Comparison of ENCODE assay signal across 8 mouse cellular contexts in the genomic region with DNA sequence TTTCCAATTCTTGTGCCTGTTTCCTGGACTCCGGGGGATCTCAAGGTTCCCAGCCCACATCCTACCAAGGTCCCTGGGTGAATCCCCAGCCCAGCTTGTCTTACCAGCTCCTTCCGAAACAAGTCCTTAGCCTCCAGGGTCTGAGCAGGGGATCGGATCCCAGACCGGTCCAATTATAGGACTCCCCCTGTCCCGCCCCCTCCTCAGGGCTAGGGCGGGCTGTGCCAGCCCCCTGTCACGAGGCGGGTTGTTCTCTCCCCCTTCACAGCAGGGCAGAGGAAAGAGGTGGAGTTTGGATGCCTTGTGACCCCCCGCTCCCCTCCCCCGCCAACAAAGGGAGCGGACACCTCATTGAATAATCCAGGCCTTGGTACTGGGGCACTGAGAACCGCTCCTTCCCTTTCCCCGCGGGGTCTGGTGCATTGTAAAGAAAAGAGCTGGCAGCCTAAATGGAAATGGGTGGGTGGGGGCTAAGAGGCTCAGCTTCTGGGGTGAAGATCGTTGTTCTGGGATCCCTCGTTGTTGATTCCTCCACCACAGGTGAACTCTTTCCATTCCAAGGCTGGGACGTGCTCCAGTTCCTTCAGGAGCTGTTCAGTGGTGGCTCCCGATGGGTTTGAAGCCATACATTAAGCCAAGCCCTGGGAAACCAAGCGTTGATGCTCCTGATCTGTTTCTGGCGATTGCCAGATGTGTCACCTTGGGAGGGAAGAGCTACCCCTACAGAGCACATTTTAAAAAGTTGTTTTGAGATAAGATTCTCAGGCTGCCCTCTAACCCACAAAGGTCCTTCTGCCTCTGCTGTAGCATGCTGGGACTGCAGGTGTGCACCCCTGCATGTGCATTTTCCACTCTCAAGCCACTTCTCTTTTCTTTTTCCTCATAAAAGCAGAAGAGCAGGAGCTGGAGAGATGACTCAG. TPM values are rescaled to one million over a fixed set of nuclear protein-coding genes. Genes with fewer than 3 reads are reported as not detected.
DNase-seq lines count a peak whose midpoint lies in the region; ATAC-seq and TF ChIP-seq lines count a peak whose summit lies in the region.

A gene (minus strand): TSS at position 282 of the 920 bp plus-strand sequence.

- H3K27me3 ChIP-seq in ES-Bruce4 (ENCODE audit: control insufficient read depth, insufficient read depth, low read length, poor library complexity, severe bottlenecking), result no peaks in the 10 kb centered on the region
- H3K27me3 ChIP-seq in neural tube, embryonic 14.5 days (ENCODE audit: control insufficient read depth, insufficient read depth, low read length), result no peaks in the 10 kb centered on the region

- H3K36me3 ChIP-seq in ES-Bruce4 (ENCODE audit: control insufficient read depth, insufficient read depth, low read length, poor library complexity, severe bottlenecking), result peaks cover 28% of the 10 kb centered on the region
- no peaks in the 10 kb centered on the region for H3K36me3 ChIP-seq in neural tube, embryonic 14.5 days (ENCODE audit: control insufficient read depth, insufficient read depth, low read length)

- peak within 1 kb of the TSS; percentile 79 for H3K9ac ChIP-seq in ES-Bruce4 (ENCODE audit: low read depth, poor library complexity, severe bottlenecking)
- peak within 1 kb of the TSS; percentile 39 for H3K9ac ChIP-seq in neural tube, embryonic 14.5 days (replicated peaks; ENCODE audit: low read depth, low read length)

- peak within 1 kb of the TSS; percentile 96 for H3K4me3 ChIP-seq in ES-Bruce4 (ENCODE audit: low read depth, low read length)
- H3K4me3 ChIP-seq in bone marrow macrophage, adult 2 months (ENCODE audit: insufficient read depth, low read length), result peak within 1 kb of the TSS; percentile 92
- H3K4me3 ChIP-seq in layer of hippocampus, adult 2 months, result peak within 1 kb of the TSS; percentile 60
- peak within 1 kb of the TSS; percentile 28 for H3K4me3 ChIP-seq in neural tube, embryonic 14.5 days (ENCODE audit: low read depth, low read length)

- H3K9me3 ChIP-seq in ES-Bruce4 (replicated peaks; ENCODE audit: control insufficient read depth, insufficient read depth, low read length, poor library complexity, severe bottlenecking), result no peaks in the 10 kb centered on the region
- H3K9me3 ChIP-seq in neural tube, embryonic 14.5 days (ENCODE audit: control insufficient read depth, low read length), result no peaks in the 10 kb centered on the region

- H3K27ac ChIP-seq in ES-Bruce4 (ENCODE audit: insufficient read depth, low read length), result peak within 1 kb of the TSS; percentile 94
- H3K27ac ChIP-seq in bone marrow macrophage, adult 2 months (ENCODE audit: insufficient read depth, low read depth, low read length), result peak within 1 kb of the TSS; percentile 96
- peak within 1 kb of the TSS; percentile 91 for H3K27ac ChIP-seq in layer of hippocampus, adult 2 months
- no peak within 1 kb of the TSS for H3K27ac ChIP-seq in neural tube, embryonic 14.5 days (ENCODE audit: low read depth, low read length)

- no peak for TF ChIP-seq CTCF in ES-Bruce4 (IDR thresholded peaks at IDR 0.05; ENCODE audit: low read depth, low read length)
- no peak for TF ChIP-seq CTCF in bone marrow macrophage, adult 2 months (IDR thresholded peaks at IDR 0.05; ENCODE audit: low read depth, low read length)
- no peak for TF ChIP-seq CTCF in layer of hippocampus, adult 2 months (conservative IDR thresholded peaks at IDR 0.05)

- peak; percentile 96 for TF ChIP-seq POLR2A in ES-Bruce4 (IDR thresholded peaks at IDR 0.05; ENCODE audit: insufficient read depth, low read length)
- peak; percentile 81; the same call in 1 of the 2 replicates for TF ChIP-seq POLR2A in bone marrow macrophage, adult 2 months (IDR thresholded peaks at IDR 0.05; ENCODE audit: borderline replicate concordance, low read depth, low read length)

- peak; percentile 71 for DNase-seq in heart, postnatal 4 days
- peak; percentile 60 to 86 for DNase-seq in layer of hippocampus, adult 2 months (ENCODE audit: low spot score in 2 of 2)
- DNase-seq in lung, adult 18-20 months, result peak; percentile 65 to 70
- peak; percentile 30 to 56 for DNase-seq in thymus, postnatal 36 days

- peaks cover 7% of the 10 kb centered on the region for H3K4me1 ChIP-seq in ES-Bruce4 (ENCODE audit: control insufficient read depth, insufficient read depth, low read length)
- peaks cover 36% of the 10 kb centered on the region for H3K4me1 ChIP-seq in bone marrow macrophage, adult 2 months (ENCODE audit: control insufficient read depth, insufficient read depth, low read length)
- peaks cover 5% of the 10 kb centered on the region for H3K4me1 ChIP-seq in neural tube, embryonic 14.5 days (ENCODE audit: control insufficient read depth, insufficient read depth, low read length)

- WGBS in neural tube, embryonic 14.5 days, result 2% methylated on average over 19 of the region's 20 CpGs

- peak within 1 kb of the TSS; percentile 47 for H3K4me2 ChIP-seq in neural tube, embryonic 14.5 days (ENCODE audit: low read depth, low read length)

- peak; percentile 89 for TF ChIP-seq EP300 in ES-Bruce4 (IDR thresholded peaks at IDR 0.05; ENCODE audit: insufficient read depth, low read depth, low read length)

- peak; percentile 39 for ATAC-seq in frontal cortex, adult (ENCODE audit: low TSS enrichment)
- ATAC-seq in neural tube, embryonic 14.5 days (ENCODE audit: low read depth), result peak; percentile 66

RNA-seq across cellular contexts. Expression of the gene that starts here (rescaled TPM):
- polyA plus RNA-seq in ES-Bruce4 (2011; ENCODE audit: insufficient read depth, insufficient read length, low read depth, missing spikeins), result 1,030 and 1,048 TPM in 2 replicates
- polyA plus RNA-seq in bone marrow macrophage, adult 2 months (2012; ENCODE audit: insufficient read depth, insufficient read length, missing spikeins), result 16,287 and 16,533 TPM in 2 replicates
- 100 to 1,000 TPM; 198 to 213 TPM for total RNA-seq in heart, postnatal 4 days (2021)
- 1,000 to 10,000 TPM; 2,242 to 2,264 TPM for total RNA-seq in layer of hippocampus, adult 2 months (2021)
- 310 and 558 TPM in 2 replicates for polyA plus RNA-seq in neural tube, embryonic 14.5 days (2014; fragmentation: Nextera tagmentation; extraction: Ambion mirVana)

Comparison
In these comparisons a context has a peak if more than half of its experiments do, and no peak if none do; other contexts are left out.
1. RNA of the gene that starts here (total RNA-seq): 2,242 to 2,264 TPM in layer of hippocampus, adult 2 months; 198 to 213 TPM in heart, postnatal 4 days; every median in the first group is over 10 times any median in the second.
2. RNA of the gene that starts here (polyA plus RNA-seq): 16,287 to 16,533 TPM in bone marrow macrophage, adult 2 months; 1,030 to 1,048 TPM in ES-Bruce4 and 310 to 558 TPM in neural tube, embryonic 14.5 days; every median in the first group is over 10 times any median in the second.
3. H3K4me3 ChIP-seq: peak in every context shown above with its lines; median percentile 96 in ES-Bruce4; 92 in bone marrow macrophage, adult 2 months; 60 in layer of hippocampus, adult 2 months; 28 in neural tube, embryonic 14.5 days.
4. Peak in every context shown above with its lines, with median percentiles within 50 percentile points of each other: DNase-seq.